ENCODE assay signal across 12 mouse cellular contexts in the genomic region with DNA sequence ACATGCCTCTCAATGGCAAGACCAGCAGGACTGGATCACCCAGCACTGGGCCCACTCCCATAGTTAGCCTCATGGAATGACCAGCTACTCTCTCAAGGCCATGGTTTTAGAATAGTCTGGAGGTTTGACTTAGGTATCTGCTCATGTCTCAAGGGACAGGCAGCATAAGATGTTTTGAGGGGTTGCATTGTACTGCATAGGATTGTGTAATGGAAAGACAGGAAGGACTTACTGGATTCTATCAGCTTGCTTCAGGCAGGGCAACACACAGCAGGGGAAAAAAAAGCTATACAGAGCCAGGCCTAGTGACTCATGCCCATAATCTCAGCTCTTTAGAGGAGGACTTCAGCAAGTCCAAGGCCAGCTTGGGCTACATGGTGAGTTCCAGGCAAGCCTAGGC. TPM values are rescaled to one million over a fixed set of nuclear protein-coding genes. Genes with fewer than 3 reads are reported as not detected.
DNase-seq lines count a peak whose midpoint lies in the region; ATAC-seq and TF ChIP-seq lines count a peak whose summit lies in the region.
"Had no signal": no experiment of that assay in that cellular context is flagged by ENCODE, and none has a peak within 500 bp of the region (broad histone marks: within the 10 kb centered on the region; RNA-seq: fewer than 3 reads in every experiment).

No protein-coding gene starts in this region.

- H3K36me3 ChIP-seq in forebrain, embryonic 12.5 days (replicated peaks): no peaks in the 10 kb centered on the region
- H3K36me3 ChIP-seq in forebrain, embryonic 10.5 days (replicated peaks): no peaks in the 10 kb centered on the region
- no peaks in the 10 kb centered on the region for H3K36me3 ChIP-seq in hindbrain, postnatal 0 days (ENCODE audit: insufficient read depth, low read length)
- H3K36me3 ChIP-seq in hindbrain, embryonic 10.5 days: no peaks in the 10 kb centered on the region

- H3K27me3 ChIP-seq in forebrain, embryonic 12.5 days: no peaks in the 10 kb centered on the region
- H3K27me3 ChIP-seq in forebrain, embryonic 10.5 days (ENCODE audit: poor library complexity, severe bottlenecking): no peaks in the 10 kb centered on the region
- no peaks in the 10 kb centered on the region for H3K27me3 ChIP-seq in hindbrain, postnatal 0 days (ENCODE audit: insufficient read depth, low read length)
- no peaks in the 10 kb centered on the region for H3K27me3 ChIP-seq in hindbrain, embryonic 10.5 days (ENCODE audit: insufficient read depth, poor library complexity, severe bottlenecking)

- ATAC-seq in forebrain, embryonic 12.5 days (ENCODE audit: low FRiP score): no peak
- ATAC-seq in hindbrain, postnatal 0 days: no peak
- ATAC-seq in granulocyte monocyte progenitor cell, adult 5-6 weeks (replicated peaks; ENCODE audit: poor library complexity, severe bottlenecking): peak; percentile 82

- DNase-seq in forebrain, embryonic 10.5 days (ENCODE audit: extremely low spot score, low spot score): no peak
- DNase-seq in hindbrain, postnatal 0 days (ENCODE audit: low spot score): no peak
- no peak for DNase-seq in hindbrain, embryonic 10.5 days (ENCODE audit: low spot score)
- DNase-seq in 3T3-L1 (ENCODE audit: low read depth, low spot score): peak; percentile 4
- DNase-seq in urinary bladder, adult 2 months (ENCODE audit: low spot score): no peak
- no peak for DNase-seq in urinary bladder, postnatal 25 days (ENCODE audit: low spot score)
- DNase-seq: embryo, embryonic 11 days; thymus, postnatal 25 days had no signal

- H3K9ac ChIP-seq in forebrain, embryonic 12.5 days: no peak overlapping the region
- H3K9ac ChIP-seq in hindbrain, postnatal 0 days (replicated peaks; ENCODE audit: low read length): no peak overlapping the region
- H3K9ac ChIP-seq: liver, embryonic 14.5 days had no signal

- no peak overlapping the region for H3K4me3 ChIP-seq in forebrain, embryonic 12.5 days (replicated peaks)
- no peak overlapping the region for H3K4me3 ChIP-seq in forebrain, embryonic 10.5 days
- H3K4me3 ChIP-seq in hindbrain, postnatal 0 days (ENCODE audit: low read length): no peak overlapping the region
- no peak overlapping the region for H3K4me3 ChIP-seq in hindbrain, embryonic 10.5 days
- H3K4me3 ChIP-seq: left cerebral cortex, adult 2 months had no signal

- no peak for TF ChIP-seq CTCF in hindbrain, postnatal 0 days (IDR thresholded peaks at IDR 0.05; ENCODE audit: low read depth)

- H3K9me3 ChIP-seq in forebrain, embryonic 12.5 days: no peaks in the 10 kb centered on the region
- no peaks in the 10 kb centered on the region for H3K9me3 ChIP-seq in forebrain, embryonic 10.5 days
- H3K9me3 ChIP-seq in hindbrain, postnatal 0 days (ENCODE audit: low read length): no peaks in the 10 kb centered on the region
- no peaks in the 10 kb centered on the region for H3K9me3 ChIP-seq in hindbrain, embryonic 10.5 days

- H3K27ac ChIP-seq in forebrain, embryonic 12.5 days: peak overlapping the region; percentile 43; the same call in 1 of the 2 replicates
- no peak overlapping the region for H3K27ac ChIP-seq in forebrain, embryonic 10.5 days
- no peak overlapping the region for H3K27ac ChIP-seq in hindbrain, postnatal 0 days
- no peak overlapping the region for H3K27ac ChIP-seq in hindbrain, embryonic 10.5 days
- H3K27ac ChIP-seq: left cerebral cortex, adult 2 months; liver, embryonic 14.5 days had no signal

- no peak overlapping the region for H3K4me2 ChIP-seq in forebrain, embryonic 12.5 days
- H3K4me2 ChIP-seq in hindbrain, postnatal 0 days (ENCODE audit: low read depth, low read length): 0 out of 2 replicates have a peak overlapping the region, but pooled peaks have one; percentile 37

- peaks cover 13% of the 10 kb centered on the region for H3K4me1 ChIP-seq in forebrain, embryonic 12.5 days
- peaks cover 11% of the 10 kb centered on the region for H3K4me1 ChIP-seq in forebrain, embryonic 10.5 days
- H3K4me1 ChIP-seq in hindbrain, postnatal 0 days (ENCODE audit: insufficient read depth, low read length): peaks cover 3% of the 10 kb centered on the region; the same call in 1 of the 2 replicates
- H3K4me1 ChIP-seq in hindbrain, embryonic 10.5 days (replicated peaks): peaks cover 12% of the 10 kb centered on the region

RNA-seq across cellular contexts. Expression of gene Arrdc4, which starts 31.1 kb away (rescaled TPM):
- polyA plus RNA-seq in forebrain, embryonic 12.5 days (2016; fragmentation: Nextera tagmentation; extraction: Ambion mirVana): 23.9 and 25.0 TPM in 2 replicates
- polyA plus RNA-seq in forebrain, embryonic 10.5 days (2016; fragmentation: Nextera tagmentation; extraction: Ambion mirVana): 12.4 and 12.9 TPM in 2 replicates
- total RNA-seq in hindbrain, postnatal 0 days (2014; rRNA removed): 56.7 and 74.9 TPM in 2 replicates
- 45.7 and 54.3 TPM in 2 replicates for polyA plus RNA-seq in hindbrain, postnatal 0 days (2015; fragmentation: Nextera tagmentation; extraction: Ambion mirVana)
- 19.7 and 21.3 TPM in 2 replicates for polyA plus RNA-seq in hindbrain, embryonic 10.5 days (2016; fragmentation: Nextera tagmentation; extraction: Ambion mirVana)
- 3.2 and 7.9 TPM in 2 replicates for total RNA-seq in granulocyte monocyte progenitor cell, adult 5-6 weeks (2014; fragmentation: Nextera tagmentation)
- 5.4 and 8.0 TPM in 2 replicates for total RNA-seq in granulocyte monocyte progenitor cell, adult 5-6 weeks (2017)
- 17.2 and 18.3 TPM in 2 replicates for polyA plus RNA-seq in urinary bladder, adult 2 months (2012; rRNA removed)
